Mouse (Mus musculus): ENCODE measurements around the gene Galns.
"Not testable (repeated sequence)": the region's sequence is repeated elsewhere in the genome, so short reads cannot be mapped to it uniquely, and the experiment has no call there.

Gene Galns

DNA sequence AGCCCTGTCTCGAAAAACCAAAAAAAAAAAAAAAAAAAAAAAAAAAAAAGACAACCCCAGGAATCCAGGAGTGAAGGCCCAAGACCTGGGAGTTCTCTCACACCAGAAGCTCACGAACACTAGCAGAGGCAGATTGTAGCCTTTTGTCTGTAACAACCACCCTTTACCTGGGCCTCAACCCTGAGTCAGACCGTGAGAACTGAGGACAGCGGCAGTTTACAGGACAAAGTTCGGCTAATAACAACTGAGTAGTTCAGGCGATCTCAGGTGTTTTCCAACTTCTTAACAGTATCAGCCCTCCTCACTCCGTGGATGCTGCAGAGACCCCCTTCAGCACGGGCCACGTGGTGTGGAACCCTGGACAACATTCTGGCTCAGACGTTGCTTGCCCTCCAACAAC is 24.5 kb downstream of the Galns start:
- no peak for DNase-seq

DNA sequence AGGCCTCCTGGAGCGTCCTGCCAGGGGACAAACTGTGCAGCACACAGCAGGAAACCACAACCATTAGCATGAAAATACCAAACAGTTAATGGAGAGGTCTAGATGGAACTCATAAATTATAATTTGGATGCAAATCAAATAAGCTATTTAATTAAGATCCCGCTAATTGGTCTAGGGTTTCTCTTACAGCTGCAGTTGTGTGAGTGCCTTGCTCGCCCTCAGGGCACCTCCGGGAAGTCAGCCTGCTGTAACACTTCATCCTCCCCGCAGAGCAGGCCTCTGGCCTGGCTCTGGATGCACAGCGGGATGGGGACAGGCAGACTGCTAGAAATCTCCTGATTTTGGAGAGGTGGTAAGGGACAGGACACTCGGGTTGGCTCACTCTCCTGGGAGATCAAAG is 25.1 kb downstream of the Galns start:
- no peak for DNase-seq

DNA sequence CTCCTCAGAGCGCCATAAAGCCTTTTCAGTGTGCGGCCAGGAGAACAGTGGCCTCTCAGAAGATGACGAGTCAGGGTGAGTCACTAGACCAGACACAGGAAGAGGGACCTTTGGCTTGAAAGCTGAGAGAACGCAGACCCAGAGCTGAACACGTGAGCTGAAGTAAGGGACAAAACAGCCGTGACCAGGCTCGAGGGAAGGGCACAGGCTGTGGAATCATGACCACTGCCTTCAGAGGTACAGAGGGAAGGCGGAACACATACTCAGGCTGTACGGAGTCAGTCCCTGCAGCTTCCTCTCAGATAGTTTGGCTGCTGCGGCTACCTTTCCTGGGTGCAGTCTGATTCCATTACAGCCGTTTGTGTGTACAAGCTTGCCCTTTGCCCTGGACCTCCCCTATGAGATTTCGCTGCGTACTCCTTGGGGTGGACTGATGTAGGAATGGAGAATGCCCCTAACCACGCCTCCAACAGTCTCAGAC is 25.8 kb downstream of the Galns start:
- DNase-seq = no peak

GRCm38 (mm10) chr8:122584981-122585380 is 26.3 kb downstream of the Galns start:
- DNase-seq = no peak

DNA sequence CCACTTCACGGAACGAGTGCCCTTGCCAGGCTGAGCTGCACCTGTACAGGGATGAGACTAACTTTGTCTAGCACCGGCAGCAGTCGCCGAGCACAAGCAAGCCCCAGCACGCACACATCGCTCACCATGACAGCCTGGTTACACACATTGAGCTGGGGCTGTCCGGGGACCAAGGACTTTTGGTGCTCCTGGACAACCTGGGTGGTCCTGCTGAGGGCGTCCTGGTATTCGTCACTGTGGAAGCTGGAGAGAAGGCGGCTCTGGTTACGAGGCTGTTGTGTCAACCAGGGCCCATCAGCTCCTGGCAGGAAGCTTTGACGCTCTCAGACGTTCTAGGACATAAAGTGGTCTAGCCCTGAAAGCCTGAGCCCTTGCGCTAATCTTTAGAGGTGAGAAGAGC is 30.3 kb downstream of the Galns start:
- DNase-seq = no peak

- no peak for DNase-seq
Measured at GRCm38 (mm10) chr8:122579196-122579595, 32.1 kb downstream of the Galns start.

- DNase-seq = no peak
Measured at GRCm38 (mm10) chr8:122577116-122577515, 34.1 kb downstream of the Galns start.

DNA sequence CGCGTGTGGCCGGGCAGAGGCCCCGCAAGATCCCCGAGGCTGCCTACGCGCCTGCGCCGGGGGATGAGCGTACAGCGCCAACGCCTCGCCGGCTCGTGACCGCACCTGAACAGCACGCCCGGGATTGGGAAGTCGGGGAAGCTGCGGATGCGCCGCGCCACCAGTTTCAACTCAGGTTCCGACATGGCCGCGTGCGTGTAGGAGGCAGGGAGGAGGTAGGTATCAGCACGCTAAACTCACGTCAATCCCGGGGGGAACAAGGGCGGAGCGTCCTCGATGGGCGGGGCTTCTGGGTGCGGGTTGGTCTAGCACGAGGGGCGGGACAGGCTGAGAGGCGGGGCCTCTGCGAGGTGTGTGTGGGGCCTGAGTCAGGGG is 34.6 kb downstream of the Galns start, which contains the start of gene Aprt:
Gene Aprt, minus strand, starts transcription at position 262 of the 375 bp plus-strand sequence.
- DNase-seq = peak; percentile 98

- peak; percentile 18 for DNase-seq
Measured at GRCm38 (mm10) chr8:122575735-122576647, 35.3 kb downstream of the Galns start.

DNA sequence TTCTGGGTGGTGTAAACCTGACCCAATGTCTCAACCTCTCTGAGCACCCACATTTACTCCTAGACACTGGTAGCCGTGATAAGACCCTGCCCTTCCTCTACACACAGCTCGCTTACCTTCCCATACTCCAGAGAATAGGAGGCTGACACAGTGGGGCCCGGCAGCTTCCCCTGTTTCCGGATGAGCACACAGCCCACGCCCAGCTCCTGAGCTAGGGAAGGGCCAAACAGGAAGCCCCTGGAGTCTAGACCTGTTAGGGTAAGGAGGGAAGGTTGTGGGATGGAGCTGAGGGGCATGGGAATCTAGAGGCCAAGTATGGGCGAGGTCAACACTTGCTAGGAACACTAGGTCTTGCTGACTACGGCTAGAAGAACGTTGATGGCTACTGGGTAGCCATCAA is 36.0 kb downstream of the Galns start:
- DNase-seq = no peak

DNA sequence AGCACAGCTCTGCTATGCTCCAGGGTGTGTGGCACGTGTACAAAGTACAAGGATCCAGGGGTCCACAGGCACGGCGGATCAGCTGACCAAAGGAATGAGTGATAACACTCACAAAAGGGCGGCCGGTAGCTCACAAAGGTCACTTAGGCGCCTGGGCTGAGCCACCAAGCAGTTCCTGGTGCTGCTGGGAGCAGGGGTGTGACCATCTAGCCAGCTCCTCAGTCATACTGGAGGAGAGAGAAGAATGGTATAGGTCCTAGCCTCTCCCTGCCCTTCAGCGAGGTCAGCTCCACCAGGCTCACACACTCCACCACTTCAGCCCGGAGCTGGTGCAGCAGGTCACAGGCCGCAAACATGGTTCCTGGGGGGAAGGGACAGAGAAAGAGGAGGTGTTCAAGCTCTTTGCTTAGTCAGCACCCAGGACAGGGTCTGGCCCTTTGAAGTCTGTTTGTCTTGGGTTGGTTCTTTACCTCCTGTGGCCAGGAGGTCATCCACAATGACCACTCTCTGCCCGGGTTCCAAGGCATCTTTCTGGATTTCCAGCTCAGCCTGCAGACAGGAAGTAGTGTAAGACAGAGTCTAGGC is 36.5 kb downstream of the Galns start:
- peak; percentile 34 for DNase-seq

- no peak for DNase-seq
Measured at GRCm38 (mm10) chr8:122574264-122574663, 37.0 kb downstream of the Galns start.

- no peak for DNase-seq
Measured at GRCm38 (mm10) chr8:122573577-122573976, 37.7 kb downstream of the Galns start.

DNA sequence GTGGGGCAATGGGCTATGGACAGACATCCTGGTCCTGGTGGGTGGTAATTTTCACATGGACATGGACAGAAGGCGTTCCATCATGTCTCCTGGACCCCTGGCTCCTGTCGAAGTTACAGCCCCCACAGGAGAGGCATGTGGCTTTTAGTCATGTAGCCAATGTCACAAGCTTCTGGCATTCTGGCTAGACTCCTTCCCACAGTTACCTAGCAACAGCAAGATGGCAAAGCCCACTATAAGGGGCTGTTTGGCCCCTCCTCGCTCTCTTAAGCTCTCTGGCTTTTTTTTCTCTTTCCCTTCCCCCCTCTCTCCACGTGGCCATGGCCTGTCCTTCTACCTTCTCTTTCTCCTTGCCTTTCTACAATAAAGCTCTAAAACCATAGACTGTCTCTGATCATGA is 38.1 kb downstream of the Galns start:
- DNase-seq = not testable (repeated sequence)

DNA sequence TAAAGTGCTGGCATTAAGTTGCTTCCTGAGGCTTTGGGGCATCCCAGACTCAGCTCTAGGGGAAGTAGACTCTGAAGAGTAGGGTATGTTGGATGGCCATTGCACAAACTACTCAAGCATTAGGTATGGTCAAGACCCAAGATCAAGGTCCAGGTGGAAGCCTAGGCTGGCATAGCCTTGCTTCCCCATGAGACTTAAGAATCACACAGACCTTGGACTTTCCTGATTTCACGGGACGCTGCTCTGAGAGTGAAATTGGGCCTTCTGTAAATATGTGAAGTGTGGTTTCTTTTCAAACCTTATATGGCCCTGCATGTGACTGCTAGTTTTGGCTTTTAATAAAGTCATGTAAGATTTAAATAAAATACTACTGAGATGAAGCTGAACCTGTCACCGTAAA is 38.5 kb downstream of the Galns start:
- peak; percentile 37 for DNase-seq

- DNase-seq = no peak
Measured at GRCm38 (mm10) chr8:122571750-122572267, 39.5 kb downstream of the Galns start.

GRCm38 (mm10) chr8:122571153-122571552 is 40.1 kb downstream of the Galns start:
- DNase-seq = no peak

DNA sequence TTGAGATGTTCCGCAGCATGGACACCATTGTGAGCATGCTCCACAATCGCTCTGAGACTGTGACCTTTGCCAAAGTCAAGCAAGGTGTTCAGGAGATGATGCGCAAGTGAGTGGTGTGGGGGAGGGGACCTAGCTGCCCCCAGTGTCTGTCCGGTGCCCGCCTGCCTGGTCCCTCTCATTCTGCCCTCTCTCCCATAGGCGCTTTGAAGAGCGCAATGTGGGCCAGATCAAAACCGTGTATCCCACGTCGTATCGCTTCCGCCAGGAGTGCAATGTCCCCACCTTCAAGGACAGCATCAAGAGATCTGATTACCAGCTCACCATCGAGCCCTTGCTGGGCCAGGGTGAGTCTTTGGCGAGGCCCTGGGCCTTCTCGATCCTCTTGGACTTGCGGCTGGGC is 41.3 kb downstream of the Galns start:
- DNase-seq = no peak

DNA sequence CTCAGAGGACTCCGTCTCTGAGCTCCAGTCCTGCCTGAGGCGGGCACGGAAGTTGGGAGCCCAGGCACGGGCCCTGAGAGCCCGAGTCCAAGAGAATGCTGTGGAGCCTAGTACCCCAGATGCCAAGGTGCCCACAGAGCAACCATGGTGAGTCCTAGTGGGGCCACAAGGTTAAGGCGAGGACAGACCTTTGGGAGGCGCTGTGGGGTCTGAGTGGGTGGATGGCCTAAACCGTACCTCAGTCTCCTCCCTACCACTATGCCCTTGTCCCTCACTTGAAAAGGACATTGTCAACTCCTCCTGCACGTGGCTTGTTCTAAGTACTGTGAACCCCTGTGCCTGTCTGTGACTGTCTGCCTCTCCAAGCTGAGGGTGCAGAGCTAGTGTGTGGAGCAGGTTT is 41.9 kb downstream of the Galns start:
- DNase-seq = no peak

- no peak for DNase-seq
Measured at GRCm38 (mm10) chr8:122568881-122569309, 42.4 kb downstream of the Galns start.

DNA sequence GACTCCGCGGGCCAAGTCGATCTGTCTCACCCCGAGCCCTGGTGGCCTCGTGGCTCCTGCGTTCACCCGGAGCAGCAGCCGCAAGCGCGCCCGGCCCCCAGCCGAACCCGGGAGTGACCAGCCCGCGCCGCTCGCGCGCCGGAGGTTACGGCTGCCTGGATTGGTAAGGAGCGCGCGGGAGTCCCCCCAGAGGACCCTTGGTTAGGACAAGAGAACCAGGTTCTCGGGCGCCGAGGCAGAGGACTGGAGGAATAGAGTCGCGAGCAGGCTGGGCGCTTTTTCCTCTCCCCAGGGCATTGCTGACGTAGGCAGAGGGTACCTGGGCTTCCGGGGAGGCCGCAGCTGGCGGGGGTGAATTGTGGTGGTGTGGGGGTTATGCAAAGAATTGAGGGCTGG is 43.2 kb downstream of the Galns start:
- no peak for DNase-seq

DNA sequence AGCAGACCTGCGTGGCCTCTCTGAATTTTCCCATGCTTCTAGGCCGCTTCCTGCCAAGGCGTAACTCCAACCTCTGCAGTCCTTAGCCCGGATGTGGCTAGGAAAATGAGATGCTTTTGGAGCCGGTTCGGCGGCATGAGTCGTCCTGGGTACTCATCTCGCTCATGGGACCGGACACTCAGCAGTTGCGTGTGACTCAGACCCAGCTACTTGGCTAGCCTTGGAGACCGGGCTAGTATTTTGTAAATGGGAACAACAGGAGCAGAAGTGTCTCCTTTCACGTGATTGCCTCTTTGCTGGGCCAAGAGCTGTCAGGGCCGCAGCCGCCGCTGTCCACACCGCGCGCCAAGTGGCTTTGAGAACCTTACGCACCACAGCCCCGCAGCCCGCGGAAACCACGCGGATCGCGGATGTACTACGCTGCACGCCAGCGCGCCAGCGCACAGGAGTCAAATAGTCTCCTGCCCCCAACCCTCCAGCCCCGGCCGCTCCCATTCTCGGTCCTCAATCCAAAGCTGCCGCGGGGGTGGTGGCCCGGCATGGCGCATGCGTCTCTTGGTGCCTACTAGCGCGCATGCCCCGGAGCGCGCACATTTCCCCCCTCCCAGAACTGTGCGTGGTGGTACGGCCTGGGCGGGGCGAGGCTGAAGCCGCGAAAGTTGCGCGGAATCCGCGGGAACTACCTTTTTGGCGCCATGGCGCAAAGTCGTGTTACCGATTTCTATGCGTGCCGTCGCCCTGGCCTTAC is 43.7 kb downstream of the Galns start, which contains the start of gene Cdt1:
Gene Cdt1, plus strand, starts transcription at position 655 of the 748 bp plus-strand sequence.
- DNase-seq = peak; percentile 95

GRCm38 (mm10) chr8:122566766-122567165 is 44.5 kb downstream of the Galns start:
- DNase-seq = no peak

Data from kidney, adult 18-20 months (tissue).